Mouse (Mus musculus) 416B (cell line): ENCODE measurements around the gene Arxes2.
"Not testable (repeated sequence)": the region's sequence is repeated elsewhere in the genome, so short reads cannot be mapped to it uniquely, and the experiment has no call there.

Experiments used
- DNase-seq: peaks from one replicate; pipeline ENCODE4 v3.0.0; 2011; ENCODE audit warnings: low read depth

Gene Arxes2

DNA sequence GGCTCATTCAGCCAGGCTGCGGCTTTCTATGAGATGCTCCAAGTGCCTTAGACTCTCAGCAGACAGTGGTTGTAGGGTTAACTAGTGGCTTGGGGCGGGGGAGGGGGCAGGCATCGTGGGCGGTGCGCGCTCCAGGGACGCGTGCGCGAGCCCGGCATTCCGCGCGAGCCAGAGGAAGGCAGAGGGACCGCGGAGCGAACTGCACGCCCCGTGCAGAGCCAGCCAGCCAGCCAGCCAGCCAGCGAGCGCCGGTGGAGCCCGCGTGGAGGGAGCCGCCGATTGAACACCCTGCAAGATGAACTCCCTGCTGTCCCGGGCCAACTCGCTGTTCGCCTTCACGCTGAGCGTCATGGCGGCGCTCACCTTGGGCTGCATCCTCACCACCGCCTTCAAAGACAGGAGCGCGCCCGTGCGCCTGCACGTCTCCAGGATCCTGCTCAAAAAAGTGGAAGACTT lies at the start of gene Arxes2:
TSS of gene Arxes2 (plus strand) at position 161 of the 456 bp plus-strand sequence.
- DNase-seq: not testable (repeated sequence)

DNA sequence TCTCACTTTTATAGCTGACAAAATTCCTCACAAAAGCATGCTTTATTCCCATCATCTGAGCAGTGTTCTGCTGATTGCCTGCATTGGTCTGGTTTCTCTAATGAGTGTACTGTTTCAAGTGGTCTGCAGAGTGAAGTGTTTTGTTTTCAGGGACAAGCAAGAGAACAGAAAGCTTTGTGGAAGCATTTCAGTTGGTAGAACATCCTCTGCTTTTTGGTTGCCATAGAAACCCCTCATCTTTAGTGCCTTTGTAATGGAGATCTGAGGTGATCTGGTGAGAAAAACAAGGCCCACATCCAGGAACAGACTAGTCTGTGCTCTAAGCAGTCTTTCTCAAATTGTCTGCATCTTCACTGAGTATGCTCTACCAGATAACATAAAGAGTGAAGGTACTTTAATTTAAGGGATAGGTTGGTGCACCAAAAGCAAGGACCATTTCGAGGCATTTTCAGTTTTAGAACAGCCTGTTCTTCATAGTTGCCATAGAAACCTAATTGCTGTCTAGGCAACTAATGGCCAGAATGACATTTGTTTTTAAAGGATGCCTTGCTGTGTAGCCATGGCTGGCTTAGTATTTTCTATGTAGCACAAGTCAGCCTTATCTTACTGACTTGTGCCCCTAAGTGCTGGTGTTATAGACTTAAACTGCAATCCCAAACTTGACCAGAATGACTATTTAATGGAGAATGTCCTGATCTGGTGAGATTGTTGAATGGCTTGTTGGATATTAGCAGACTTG lies 44.8 kb upstream of the Arxes2 start:
- no peak for DNase-seq

DNA sequence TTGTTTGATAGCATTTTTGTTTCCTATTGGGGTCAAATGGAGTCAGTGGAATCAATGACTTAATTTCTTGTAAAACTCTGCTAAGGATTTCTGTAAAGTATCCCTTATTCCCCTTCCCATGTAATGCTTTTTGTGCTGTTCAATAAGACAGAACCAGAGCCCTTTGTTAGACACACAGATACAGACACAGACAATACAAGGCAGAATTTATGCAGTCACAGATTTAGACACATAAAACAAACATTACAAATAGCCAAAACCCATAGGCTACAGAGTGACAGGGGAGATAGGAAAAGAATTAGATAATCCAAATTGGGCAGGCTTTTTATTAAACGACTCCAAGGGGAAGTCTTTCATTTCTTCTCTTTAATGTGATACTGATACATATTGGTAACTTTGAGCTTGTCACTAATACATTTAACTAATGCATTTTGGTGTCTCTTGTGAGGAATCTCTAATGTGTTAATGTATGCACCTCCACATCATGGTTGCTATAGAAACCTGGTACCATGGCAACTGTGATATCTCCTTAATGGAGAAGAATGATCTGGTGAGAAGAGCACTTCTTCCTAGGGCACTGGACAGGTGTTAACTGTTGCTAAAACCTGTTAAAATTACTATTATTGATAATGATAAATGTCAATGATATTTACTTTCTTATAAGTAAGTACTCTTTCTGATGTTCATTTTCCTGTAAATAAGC lies 36.5 kb upstream of the Arxes2 start:
- no peak for DNase-seq

DNA sequence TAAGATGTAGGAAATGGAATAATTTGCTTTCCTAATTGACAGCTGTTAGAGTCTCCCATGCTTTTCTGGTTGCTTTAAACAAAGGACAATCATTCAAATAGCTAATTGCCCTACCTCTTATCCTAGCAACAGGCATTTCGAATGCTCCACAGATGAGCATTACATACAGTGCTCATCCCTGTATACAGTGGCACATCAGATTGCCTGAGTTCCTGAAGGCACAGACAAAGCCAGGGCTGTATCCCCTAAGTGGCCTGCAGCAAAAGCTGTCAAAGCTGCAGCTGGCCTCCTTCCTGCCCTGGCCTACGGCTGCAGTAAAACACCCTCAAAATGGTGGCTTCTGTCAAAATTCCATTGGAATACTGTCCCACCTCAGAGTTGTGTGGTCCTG lies 35.9 kb upstream of the Arxes2 start:
- no peak for DNase-seq

DNA sequence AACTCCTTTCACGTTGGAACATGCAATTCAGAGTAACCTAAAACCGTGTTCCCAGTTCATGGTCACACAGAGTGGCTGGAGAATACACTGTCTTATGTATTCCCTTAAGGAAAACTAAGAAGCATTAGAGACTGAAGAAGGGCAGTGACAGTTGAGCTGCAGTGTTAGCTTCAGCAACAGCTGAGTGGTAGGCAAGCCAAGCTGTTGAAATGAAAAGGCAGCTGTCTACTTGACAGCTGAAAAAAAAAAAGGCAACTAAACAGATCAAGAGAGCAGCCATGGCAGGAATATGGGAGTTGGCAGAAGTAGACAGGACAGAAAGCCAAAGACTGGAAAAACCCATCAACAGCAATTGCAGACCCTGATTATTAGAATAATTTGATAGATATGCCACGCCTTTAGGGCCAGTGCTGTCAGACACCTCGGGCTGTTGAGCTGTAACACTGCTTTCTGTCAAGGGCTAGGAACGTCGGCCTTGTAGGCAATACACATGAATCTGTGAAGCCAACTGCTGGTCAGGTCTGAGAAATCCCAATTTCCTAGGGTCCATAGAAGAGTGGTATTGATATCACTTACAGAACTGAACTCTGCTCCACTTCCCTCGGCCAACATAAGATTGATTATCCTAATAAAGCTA lies 34.9 kb upstream of the Arxes2 start:
- DNase-seq: no peak

DNA sequence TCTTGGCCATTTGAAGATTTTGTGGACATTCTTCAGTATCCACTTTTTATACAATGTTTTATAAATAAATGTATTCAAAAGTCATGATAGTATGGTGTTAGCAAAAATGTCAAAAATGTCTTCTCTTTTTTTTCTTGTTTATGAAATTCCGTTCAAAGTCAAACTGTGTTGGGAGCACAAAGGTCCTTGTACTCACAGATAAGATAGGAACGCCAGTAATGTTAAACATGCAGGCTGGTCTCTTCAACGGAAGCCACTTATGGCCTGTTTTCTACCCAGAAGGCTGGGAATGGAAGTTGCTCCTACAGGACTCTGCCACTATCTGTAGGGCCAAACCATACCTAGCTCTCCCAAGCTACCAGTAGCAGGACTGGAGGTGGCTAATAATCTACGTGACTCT lies 34.1 kb upstream of the Arxes2 start:
- no peak for DNase-seq

DNA sequence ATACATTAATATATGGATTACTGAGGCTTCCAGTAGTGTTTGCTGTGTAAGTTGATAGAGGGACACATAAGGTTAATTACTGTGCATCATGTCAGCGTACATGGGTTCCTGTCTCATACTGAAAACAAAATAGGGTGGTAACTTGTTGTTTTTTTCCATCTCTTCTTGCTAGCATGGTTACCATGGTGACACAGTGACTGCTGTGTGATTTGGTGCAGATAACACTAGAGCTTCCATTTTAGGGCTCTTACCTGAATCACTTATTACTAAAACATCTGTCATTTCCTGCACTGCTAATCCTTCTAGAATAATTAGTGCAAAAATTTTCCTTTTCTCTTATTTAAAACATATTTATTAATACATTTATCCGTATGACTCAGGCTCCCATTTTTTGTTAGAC lies 31.3 kb upstream of the Arxes2 start:
- DNase-seq: no peak

DNA sequence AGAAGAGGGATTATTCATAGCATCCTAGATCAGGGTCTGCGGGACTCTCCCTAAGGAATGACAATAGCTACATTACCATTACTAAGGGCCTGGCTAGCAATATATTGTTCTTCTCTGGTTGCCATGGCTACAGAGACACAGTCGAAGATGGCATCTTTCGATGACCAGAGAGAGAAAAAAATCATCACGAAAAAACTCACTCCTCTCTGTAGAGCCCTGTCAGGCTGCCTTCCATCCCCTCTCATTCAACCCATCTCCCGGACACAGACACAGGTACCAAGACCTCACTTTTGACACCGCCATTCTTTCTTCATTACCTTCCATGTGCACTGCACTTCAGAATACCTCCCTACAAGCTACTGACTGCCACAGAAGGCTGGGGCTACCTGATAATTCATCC lies 30.5 kb upstream of the Arxes2 start:
- DNase-seq: no peak

DNA sequence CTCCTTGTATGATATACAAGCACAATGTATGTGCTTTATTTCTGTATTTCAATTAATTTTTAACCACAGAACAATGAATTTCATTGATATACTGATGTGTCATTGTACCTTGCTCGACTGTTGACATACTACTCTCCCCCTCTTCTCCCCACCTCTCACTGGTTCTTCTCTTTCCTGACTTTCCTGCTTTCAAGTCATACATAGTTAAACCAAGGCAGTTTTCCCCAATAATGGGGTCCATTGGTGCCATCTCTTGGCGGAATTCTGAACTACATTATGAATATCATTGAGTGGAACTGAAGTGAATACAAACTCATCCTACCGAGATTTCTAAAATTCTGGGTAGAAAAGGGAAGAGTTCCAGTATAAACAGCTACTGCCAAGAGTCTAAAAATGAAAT lies 30.0 kb upstream of the Arxes2 start:
- peak; percentile 40 for DNase-seq

DNA sequence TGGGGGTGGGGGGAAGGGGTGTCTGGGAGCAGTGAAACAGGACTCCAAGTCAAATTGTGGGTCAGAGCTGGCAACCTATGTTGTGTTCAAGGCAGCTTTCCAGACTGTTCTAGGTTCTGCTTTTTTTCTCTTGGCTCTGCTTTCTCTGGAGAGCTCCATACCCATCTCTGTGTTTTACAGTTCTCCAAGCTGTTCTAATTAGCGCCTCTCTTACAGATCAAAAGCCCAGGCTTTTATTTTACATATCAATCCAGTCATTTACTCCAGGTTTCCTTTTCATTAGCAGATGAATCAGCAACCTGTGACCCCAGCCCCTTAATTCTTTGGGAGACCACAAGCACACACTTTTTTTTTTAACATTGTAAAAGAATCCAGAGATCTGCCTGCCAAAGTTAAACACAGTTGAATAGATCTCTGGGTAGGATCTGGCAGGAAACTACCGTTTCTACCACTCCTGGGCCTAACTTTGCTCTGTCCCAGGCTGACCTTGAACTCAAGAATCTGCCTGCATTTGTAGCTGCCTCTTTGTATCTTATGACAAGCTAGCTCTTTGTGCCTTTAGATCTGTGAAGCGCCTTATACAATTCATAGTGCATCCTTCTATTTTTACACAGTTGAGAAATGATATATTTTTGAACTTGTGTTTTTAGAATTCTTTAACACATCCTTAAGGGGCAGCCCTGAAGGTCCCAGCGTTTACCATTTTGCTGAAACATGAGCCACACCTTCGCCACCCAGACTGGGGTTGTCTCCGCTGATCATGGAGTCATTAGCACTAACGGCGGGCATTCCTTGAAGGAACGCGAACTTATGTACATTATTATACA lies 19.8 kb upstream of the Arxes2 start:
- DNase-seq: no peak

DNA sequence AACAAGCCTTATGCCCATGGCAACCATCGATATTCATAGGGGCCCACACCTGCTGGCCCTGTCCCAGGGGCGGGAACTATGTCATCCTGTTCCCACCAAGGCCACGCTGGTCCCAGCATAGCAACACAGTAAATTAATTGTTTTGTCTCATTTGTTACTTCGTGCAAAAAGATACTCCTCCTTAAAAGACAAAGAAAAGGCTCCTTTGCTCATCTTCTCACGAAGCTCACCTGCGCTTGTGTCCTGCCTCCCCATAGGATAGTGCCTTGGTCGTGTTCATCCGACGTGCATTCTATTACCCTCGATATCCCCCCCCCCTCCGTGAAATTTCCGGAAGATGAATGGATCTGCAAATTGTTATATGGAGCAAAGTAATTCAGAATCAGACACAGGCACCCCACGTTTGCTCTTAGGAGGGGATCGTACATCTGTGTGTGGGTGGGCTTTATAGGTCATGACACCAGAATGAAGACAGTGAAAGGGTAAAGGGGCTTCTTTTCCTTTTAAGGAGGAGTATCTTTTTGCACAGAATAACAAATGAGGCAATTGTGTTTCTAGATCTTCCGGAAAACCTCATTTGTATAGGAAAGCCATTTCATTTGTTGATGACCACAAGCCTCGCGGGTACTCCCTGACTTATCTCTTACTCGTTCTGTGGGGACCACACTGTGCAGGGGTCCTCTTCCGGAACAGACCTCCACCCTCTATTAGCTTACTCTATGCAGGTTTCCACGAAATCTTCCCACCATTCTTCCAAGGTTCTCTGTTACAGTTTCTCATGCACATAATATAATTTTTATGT lies 19.0 kb upstream of the Arxes2 start:
- no peak for DNase-seq

DNA sequence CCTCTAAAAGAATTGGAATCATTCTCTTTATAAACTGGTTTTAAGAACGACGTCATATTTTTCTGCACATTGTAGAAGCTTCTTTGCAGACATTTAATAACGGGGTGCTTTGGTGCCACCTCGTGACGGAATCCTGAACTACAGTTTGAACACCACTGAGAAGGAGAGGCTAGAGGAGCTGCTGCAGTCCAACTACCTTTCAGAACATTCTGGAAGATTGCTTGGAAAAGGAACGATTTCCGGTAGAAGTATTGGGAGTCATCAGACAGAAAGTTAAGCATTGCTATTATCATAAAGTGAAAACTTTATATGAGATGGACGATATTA lies 18.4 kb upstream of the Arxes2 start:
- DNase-seq: peak; percentile 59

DNA sequence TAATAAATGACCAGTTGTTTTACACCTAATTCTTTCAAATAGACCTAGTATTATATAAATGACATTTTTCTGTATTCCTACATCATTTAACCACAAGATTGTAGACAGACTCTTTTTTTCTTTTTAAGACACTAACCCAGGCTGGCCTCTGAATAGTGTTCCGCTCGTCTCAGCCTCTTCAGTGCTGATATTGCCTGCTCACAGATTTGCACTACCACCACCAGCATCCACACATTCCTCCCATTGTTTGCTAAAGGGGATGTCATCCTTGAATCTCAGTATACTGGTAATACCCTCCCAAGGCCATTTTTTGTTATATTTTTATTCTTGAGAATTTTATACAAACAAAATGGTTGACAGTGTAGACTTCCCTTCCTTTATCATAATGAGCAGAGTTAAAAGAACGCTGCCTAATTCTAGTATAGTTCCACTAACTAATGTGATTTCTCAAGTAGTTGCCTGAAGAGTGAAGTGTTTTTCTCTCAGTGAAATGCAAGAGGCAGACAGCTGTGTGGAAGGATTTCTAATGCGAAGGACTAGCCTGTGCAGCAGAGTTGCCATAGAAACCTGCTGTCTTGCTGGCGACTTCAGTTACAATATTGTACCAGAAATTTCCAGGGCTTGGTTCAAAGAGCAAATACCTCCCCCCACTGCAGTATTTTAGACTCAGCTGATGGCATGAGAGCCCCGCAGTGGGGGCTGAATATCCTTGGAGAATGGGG lies 8.9 kb upstream of the Arxes2 start:
- DNase-seq: no peak

DNA sequence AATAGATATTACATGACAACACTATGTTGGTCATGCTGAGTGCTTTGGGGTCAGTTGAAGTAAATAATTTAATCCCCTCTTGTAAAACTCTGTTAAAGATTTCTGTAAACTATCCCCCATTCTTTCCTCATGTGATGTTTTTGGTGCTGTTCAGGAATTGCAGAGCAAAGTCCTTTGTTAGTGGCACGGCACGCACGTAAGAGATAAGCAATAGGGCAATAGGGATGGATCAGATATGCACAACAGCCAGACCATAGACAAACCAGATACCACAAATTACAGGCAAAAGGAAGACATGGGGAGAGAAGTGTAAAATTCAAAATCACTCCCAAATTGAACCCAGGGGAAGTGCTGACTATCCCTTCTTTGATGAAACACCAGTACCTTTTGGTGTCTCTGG lies 7.4 kb upstream of the Arxes2 start:
- no peak for DNase-seq

DNA sequence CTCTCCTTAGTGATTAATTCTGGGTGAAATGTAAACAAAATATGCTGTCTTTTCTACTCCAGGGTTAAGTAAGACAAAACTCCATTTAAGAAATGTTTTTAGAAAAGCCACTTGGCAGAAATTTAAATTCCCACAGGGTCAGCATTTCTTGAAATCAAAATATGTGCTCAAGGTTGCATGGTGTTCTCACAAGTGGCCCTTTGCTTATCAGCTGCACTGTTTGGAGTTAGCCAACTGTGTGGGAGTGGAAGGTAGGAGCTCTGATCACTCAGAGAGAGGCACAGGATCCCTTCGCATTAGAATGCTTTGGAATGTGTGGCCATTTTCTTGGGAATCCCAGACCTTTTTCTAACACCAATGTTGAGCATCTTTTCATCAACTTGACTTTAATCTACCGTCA lies 3.0 kb upstream of the Arxes2 start:
- DNase-seq: no peak

DNA sequence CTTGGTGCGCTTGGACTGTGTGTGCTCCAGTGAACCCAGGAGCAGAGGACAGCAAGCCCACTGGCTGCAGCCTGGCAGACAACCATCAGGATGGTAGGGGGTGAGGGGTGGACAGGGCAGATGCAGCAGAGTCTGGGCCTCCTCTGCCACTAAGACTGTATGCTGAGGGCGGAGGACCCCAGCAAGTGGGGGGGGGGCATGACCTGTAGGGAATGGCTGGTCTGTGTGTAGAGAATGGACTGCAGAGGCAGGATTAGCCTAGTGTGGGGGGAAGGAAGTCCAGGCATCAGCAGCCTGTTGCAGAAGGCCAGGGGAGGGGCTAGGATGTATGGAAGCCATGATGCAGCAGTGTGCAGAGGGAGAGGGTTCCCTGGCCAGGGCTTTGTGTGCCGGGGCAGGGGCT lies 431 bp upstream of the Arxes2 start:
- not testable (repeated sequence) for DNase-seq

DNA sequence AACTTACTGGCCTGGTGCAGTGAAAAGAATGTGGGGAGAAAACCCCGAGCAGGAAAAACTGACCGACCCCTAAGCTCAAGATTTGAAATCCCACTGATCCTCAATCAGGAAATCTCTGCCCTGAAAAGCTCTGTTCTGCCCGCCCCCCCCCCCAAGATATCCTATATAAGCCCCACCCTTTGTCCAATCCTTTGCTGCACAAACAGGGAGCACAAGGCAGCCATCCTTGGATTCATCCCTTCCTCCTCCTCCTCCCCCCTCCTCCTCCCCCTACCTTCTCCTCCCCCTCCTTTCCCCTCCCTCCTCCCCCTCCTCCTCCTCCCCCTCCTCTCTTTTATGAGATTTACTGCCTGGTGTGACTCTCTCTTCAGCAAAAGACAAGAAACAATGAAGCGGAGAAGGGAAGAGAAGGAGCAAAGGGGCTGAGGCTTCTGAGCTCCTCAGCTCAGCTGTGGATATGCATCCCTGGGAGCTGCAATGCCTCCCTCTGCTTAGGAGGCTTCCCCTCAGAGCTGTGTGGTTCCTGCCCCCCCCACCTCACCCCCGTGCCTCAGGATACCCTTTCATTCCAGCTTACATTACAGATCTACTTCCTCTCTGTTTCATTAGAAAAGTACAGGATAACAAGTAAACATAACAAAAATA lies 13.7 kb downstream of the Arxes2 start:
- no peak for DNase-seq

DNA sequence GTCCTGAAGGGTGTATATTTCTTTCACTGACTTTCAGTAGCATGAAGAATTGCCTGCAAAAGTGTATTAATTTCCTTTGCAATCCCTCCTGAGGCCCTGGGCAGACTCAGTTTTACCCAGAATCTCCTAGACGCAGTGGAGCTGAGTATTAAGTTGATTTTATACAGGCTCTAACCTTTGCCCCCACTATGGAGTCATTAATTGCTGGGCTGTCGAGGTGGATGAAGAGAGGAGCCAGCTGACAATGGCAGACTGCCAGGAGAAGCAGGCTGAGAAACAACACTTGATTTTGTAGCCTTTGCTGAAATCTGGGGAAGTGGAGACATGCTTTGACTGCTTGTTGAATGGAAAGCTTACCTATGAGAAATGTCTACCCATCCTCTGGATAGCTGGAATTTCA lies 20.8 kb downstream of the Arxes2 start:
- DNase-seq: no peak

DNA sequence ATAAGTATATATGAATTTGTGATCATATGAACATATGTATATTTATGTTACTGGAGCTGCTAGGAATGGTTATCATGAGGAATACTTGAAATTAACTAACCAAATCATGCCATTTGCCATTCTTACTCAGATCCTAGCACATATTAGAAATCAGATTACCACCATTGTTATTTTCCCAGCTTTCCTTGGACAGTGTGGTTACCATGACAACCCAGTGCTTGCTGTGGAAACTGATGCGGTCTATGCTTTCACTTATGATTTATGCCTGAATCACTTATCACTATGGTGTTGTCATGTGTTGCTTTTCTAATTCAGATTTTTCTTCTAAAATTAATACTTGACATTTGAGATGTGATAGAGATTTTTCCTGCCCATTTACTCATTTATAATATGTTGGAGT lies 36.7 kb downstream of the Arxes2 start:
- DNase-seq: no peak
